Mouse (Mus musculus): ENCODE results near the gene Selplg.

- no peak for TF ChIP-seq CTCF (IDR thresholded peaks at IDR 0.05; ENCODE audit: low read depth, low read length)
- no peak for TF ChIP-seq GATA1 (IDR thresholded peaks at IDR 0.05; ENCODE audit: borderline replicate concordance, low read length)
- no peak for TF ChIP-seq POLR2AphosphoS5 (IDR thresholded peaks at IDR 0.05; ENCODE audit: insufficient replicate concordance, low read depth, low read length)
- no peak for TF ChIP-seq TAL1 (conservative IDR thresholded peaks at IDR 0.05; ENCODE audit: low read depth, low read length)
- TF ChIP-seq GATA2 (IDR thresholded peaks at IDR 0.05; ENCODE audit: borderline replicate concordance, low read depth, low read length): no peak
These were observed 17.4 kb downstream of the Selplg start for GRCm38 (mm10) chr5:113815041-113815389.

Data from G1E (cell line).